Mouse (Mus musculus): ENCODE data around the gene 2310039H08Rik.

DNA sequence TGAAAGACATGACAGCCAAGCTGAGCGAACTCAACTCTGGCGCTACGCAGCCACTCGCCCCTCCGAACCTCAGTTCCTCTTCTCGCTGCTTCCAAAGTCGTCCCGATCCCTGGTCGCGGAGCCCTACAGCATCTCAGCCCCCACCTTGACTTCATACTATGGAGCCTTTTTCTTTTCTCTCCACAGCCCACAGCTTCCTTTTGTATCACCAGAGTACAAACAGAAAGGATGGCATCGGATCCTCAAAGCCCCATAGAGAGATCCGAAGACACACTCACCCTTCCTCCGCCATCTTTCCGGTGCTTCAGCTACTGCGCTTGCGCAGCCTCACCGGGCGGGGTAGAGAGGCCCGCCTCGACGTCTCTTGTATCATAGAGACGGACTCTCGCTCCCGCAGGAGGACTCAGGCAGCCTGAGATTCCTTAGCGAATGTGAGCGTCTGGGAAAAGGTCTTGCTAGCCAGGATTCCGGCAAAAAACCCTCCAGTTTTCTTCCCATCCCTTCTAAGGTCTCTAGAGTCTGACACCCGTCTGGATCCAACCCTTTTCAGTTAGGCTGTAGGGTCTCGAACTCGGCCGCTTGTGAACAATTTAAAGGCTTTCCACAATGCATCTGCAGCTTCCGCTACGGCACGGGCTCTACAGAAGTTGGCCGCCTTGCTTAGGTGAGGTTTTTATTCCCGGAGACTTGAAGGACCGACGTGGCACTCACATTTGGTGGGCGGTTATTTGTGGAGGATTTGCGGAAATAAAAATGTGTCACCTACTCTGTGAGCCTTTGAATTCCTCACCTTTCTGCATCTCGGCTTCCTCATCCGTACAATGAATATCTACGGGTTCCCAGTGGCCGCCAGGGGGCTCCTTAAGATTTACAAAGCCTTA, 10.1 kb downstream of the 2310039H08Rik start, which contains the start of gene Rpl7l1:
- TF ChIP-seq CTCF (IDR thresholded peaks at IDR 0.05; ENCODE audit: insufficient read depth, low read length): peak; percentile 46
- TF ChIP-seq POLR2A (IDR thresholded peaks at IDR 0.05; ENCODE audit: borderline replicate concordance, extremely low read depth, low read depth, low read length): peak; percentile 92; the same call in 1 of the 2 replicates
